Mouse (Mus musculus) left cerebral cortex, postnatal 10 days (tissue): ENCODE measurements around the gene Evpl. TPM values are rescaled to one million over a fixed set of nuclear protein-coding genes. Genes with fewer than 3 reads are reported as not detected.

ENCODE experiments used
- DNase-seq, 2 experiments: peaks; one replicate each; pipeline ENCODE4 v3.0.0; 2021 to 2022; ENCODE audit warnings: low spot score in 2 of 2, mixed read lengths in 1 of 2; ENCODE audit errors: extremely low spot score in 1 of 2
- intact Hi-C: fragments of 180-260 bp; cut with DNase I; formaldehyde crosslinking; loops from one replicate; pipeline ENCODE4 v1.15.1; 2025
- total RNA-seq, 2 experiments: library from RNA; stranded (reverse); gene quantifications; 2 replicates each; pipeline ENCODE4 v1.2.3; 2021

Gene Evpl
- total RNA-seq, 2 experiments from 2014 or later = 0.77 to 0.97 TPM

- intact Hi-C loops = no loop called here
- DNase-seq = peak; percentile 80 to 94
Observed at GRCm38 (mm10) chr11:116218737-116219400, 19.0 kb downstream of the Evpl start.

GRCm38 (mm10) chr11:116218263-116218662 is 19.6 kb downstream of the Evpl start:
- intact Hi-C loops = no loop called here
- DNase-seq = no peak

- intact Hi-C loops = no loop called here
- no peak for DNase-seq
Observed at GRCm38 (mm10) chr11:116216549-116216948, 21.3 kb downstream of the Evpl start.

- intact Hi-C loops = no loop called here
- DNase-seq = no peak
Observed at GRCm38 (mm10) chr11:116215991-116216390, 21.9 kb downstream of the Evpl start.

GRCm38 (mm10) chr11:116215181-116215580 is 22.7 kb downstream of the Evpl start:
- DNase-seq = no peak
- intact Hi-C loops = no loop called here

GRCm38 (mm10) chr11:116213877-116214510 is 23.9 kb downstream of the Evpl start:
- no peak for DNase-seq
- intact Hi-C loops = no loop called here

- no peak for DNase-seq
- intact Hi-C loops = no loop called here
Observed at GRCm38 (mm10) chr11:116212847-116213246, 25.0 kb downstream of the Evpl start.

- intact Hi-C loops = no loop called here
- no peak for DNase-seq
Observed at GRCm38 (mm10) chr11:116210696-116211095, 27.2 kb downstream of the Evpl start.

GRCm38 (mm10) chr11:116209257-116209656 is 28.6 kb downstream of the Evpl start:
- no peak for DNase-seq
- intact Hi-C loops = no loop called here

GRCm38 (mm10) chr11:116208660-116209059 is 29.2 kb downstream of the Evpl start:
- no peak for DNase-seq
- intact Hi-C loops = no loop called here

- intact Hi-C loops = no loop called here
- no peak for DNase-seq
Observed at GRCm38 (mm10) chr11:116206678-116207077, 31.2 kb downstream of the Evpl start.

GRCm38 (mm10) chr11:116203150-116203549 is 34.7 kb downstream of the Evpl start:
- DNase-seq = no peak
- intact Hi-C loops = no loop called here

GRCm38 (mm10) chr11:116201151-116201550 is 36.7 kb downstream of the Evpl start:
- intact Hi-C loops = no loop called here
- DNase-seq = no peak

GRCm38 (mm10) chr11:116198639-116199531 is 39.0 kb downstream of the Evpl start, which contains the start of the genes Ten1 and Acox1:
TSS of gene Ten1 (plus strand) at chr11:116198855.
TSS of gene Acox1 (minus strand) at chr11:116199045.
- intact Hi-C loops = no loop called here
- peak; percentile 93 to 98 for DNase-seq

- intact Hi-C loops = no loop called here
- no peak for DNase-seq
Observed at GRCm38 (mm10) chr11:116198132-116198531, 39.7 kb downstream of the Evpl start.

GRCm38 (mm10) chr11:116197584-116197906 is 40.3 kb downstream of the Evpl start:
- DNase-seq = no peak
- intact Hi-C loops = no loop called here

GRCm38 (mm10) chr11:116196866-116197583 is 40.9 kb downstream of the Evpl start:
- no peak for DNase-seq
- intact Hi-C loops = no loop called here

- intact Hi-C loops = no loop called here
- no peak for DNase-seq
Observed at GRCm38 (mm10) chr11:116196336-116196735, 41.5 kb downstream of the Evpl start.

GRCm38 (mm10) chr11:116195252-116195651 is 42.6 kb downstream of the Evpl start:
- intact Hi-C loops = no loop called here
- DNase-seq = no peak
